Mouse (Mus musculus) CD4-positive, CD25-positive, alpha-beta regulatory T cell, adult 4 months (primary cell): Measurements from ENCODE around the gene Myh11. TPM values are rescaled to one million over a fixed set of nuclear protein-coding genes. Genes with fewer than 3 reads are reported as not detected.
A peak's percentile ranks its signal among the peaks of the same experiment; 100 is the strongest.

Experiments used
- ATAC-seq: one replicate; pipeline ENCODE4 v1.8.0; 2017
- polyA plus RNA-seq, 2 experiments: library from polyadenylated mRNA; unstranded; fragments of 100-300 nt; shearing (Covaris generic); gene quantifications; one replicate each; pipeline ENCODE4 v1.2.1; 2017

Gene Myh11
- polyA plus RNA-seq, 2 experiments from 2014 or later = not detected

DNA sequence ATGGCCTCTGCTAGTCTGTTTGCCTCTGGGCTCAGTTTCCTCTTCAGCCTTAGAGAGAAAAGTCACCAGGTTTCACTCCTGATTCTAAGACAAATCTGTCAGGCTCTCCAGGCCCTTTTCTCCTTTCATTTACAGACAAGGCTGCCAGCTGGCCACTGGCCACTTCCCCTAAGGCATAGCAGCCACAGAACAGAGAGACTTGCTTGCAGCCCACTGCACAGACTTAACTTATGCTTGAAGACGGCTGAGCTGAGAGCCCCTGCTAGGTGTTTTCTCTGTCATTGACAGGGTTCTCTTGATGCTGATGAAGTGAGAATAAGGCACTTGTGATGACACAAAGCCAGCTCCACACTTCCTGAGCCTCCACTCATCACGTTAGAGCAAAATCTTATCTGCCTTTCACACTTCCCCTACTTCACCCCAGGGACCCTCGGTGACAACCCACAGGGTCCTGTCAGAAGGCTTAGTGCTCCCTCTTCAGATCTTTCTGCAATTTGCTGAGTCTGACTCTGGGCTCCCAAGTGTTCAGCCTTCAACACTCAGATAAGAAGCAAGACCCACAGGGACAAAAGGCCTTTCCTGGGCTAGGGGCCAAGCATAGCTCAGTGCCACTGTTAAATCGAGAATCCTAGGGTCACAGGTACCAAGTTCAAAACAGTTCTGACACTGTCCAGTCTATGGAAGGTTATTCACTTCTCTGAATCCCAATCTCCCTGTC is 25.8 kb downstream of the Myh11 start:
- no peak for ATAC-seq

DNA sequence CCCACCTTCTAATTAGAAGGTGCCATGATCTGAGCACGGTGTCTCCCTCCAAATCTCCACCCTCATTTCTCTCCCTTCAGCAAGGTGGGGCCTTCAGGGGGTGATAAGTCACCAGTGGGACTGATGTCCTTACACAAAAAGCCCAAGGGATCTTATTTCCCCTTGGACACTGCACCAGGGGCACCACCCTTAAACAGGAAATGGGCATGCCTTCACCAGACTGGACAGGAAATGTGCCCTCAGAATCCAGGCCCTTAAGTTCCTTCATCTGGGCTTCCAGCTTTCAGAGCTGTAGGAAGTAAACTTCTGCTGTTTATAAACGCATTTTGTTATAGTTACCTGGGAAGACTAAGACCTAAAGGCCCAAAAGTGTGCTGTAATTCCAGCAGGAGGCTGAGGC is 26.7 kb downstream of the Myh11 start:
- no peak for ATAC-seq

DNA sequence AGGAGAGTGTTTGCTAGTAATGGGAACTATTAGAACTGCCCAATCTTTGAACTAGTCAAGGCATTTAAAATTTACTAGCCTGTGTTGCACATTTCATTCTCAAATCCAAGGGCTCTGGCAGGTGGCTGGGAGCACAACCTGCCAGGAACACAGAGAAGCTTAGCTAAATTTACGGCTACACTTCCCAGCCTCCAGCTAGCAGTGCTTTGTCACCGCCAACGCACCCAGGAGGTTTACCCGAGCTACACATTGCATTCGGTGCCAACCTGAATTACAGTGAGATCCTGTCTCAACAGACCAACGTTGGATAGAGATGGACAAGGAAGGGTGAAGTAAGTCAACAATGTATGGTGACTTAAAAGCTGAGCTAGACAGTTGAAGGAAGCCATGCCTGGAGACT is 27.9 kb downstream of the Myh11 start:
- ATAC-seq = no peak

DNA sequence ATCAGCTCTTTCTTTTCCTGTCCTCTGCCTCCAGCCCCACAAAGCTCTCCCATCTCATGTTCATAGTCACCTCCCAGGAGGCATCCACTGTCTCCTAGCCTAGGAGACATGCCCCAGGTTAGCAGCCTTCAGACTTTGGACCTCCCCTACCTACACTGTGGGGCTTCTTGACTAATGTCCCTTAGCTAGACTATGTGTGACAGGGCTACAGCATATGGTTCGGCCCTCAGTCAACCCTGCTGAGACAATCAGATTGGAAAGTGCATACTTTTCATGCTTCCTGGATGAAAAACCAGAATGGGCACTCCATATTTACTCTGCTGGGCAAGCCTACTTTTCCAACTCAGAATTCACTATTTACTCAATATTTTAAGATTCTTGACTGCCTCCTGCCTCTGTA is 28.8 kb downstream of the Myh11 start:
- ATAC-seq = no peak

DNA sequence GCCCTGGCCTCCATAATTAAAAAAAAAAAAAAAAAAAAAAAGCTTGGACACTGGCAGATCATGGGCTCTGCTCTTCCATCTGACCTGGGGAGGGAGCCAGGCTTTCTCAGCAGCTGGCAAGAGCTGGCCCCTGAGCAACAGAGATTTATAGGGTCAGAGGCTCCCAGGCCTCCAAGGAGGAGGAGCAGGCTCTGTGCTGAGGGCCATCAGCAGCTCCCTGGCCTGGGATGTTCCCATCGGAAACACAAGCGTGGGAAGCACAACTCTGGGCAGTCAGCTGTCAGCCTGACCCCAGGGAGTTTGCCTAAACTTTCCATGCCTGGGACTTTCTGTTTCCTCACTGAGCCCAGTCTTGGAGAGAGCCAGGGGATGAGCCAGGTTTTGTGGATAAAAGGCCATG is 32.3 kb downstream of the Myh11 start:
- no peak for ATAC-seq

DNA sequence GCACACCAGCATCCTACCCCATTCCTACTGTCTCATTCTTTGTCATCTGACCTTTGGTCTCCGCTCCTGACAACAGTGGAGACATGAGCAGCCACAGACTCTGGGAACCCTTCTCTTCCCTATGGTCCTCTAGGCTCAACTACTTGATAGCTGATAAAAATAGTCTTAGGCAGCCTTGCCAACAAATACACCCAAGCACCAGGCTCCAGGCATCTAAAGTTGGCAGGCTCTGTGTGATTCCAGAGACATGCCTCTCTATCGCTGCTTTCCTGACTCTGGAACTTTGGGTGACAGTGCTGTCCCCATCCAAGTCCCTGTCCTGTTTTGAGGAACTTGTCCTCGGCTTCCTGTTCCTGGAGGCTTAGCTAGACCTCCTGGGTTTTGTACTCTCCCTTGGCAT is 37.6 kb downstream of the Myh11 start:
- ATAC-seq = no peak

DNA sequence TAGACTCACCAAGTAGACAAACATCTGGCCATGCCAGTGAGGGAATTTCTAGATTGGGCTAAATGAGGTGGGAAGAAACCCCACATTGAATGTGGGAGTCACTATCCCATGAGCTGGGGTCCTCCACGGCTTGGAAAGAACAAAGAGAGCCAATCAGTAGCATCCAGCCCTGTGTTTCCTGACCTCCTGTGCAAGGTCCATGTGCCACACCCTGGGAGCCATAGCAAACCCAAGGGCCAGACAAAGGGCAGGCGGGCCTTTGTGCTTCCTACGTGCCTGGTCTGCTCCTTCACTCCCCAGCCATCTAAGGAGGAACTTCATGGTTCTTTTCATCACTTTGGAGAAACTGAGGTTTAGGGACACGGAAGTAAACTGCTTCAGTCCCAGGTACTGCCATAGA is 38.3 kb downstream of the Myh11 start:
- no peak for ATAC-seq

DNA sequence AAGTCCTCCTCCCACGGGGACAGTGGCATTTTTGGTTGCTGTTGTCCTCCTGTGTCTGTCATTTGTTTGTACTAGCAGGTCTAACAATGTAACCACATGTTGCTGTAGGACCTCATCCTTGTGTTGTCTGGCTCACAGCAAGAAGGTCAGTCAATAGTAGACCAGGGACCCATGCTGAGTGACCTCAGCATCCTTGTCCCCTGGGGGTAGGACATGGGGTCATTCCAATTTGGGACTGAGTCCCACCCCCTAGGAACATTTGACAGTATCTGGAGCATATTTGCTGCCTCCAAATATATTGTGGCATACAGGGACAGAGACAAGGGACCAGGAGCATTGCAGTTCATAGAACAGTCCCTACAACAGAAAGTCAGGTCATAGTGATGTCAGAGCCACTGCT is 41.3 kb downstream of the Myh11 start:
- ATAC-seq = no peak

DNA sequence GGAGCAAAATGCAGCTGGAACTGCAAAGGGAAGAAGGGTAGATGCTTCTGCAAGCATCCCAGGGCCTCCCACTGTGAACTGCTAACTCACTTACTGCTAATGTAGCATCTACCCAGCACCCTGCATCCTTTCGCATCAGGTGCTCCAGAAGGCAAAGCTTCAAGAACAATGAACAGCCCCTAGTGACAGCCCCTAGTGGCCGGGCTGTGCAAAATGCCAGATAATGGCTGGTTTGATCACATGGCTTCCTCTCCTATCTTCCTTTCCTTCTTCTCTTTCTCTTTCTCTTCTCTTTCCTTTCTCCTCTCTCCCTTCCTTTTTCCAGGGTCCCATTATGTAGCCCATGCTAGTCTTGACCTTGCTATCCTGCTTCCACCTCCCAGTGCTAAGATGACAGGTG is 48.6 kb downstream of the Myh11 start:
- ATAC-seq = no peak

DNA sequence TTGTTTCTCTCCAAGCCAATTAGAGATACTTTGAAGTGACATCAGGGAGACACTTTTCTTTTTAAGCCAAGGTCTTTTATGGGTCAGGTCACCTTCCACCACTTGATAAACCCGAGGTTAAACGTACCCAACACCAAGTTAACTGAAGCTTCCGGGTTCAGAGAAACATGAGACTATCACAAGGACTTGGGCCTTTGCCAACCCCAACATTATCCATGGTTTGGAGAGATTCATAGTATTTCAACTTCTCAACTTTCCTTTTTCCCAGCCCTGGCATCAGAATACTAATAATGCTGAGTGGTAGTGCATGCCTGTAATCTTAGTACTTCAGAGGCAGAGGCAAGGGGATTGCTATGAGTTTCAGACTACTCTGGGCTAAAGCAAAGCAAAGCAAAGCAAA is 49.1 kb downstream of the Myh11 start:
- no peak for ATAC-seq

DNA sequence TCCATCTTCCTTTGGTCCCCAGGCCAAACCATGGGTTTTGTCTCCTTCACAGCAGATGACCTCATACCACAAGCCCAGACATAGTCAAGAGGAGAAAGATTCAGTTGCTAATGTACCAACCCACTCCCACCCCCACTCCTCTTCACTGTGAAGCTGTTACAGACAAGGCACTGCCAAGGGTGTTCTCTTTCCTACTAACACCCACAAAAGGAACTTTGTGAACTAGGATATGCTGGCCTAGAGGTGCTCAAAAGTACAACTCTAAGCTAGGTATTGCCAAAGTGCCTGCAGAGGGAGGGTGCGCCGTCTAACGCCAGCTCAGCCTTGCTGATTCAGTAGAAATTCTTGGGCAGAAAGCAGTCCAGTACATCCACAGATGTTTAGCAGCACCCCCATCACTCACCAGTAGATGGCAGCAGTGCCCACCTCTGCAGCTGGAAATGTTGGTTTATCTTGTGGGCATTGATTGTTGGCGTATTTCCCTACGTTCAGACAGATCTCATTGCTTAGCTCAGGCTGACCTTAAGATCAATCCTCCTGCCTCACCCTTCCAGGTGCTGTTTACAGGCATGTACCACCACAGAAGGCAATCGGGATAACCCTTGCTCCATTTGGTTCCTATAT is 54.0 kb downstream of the Myh11 start:
- peak; percentile 62 for ATAC-seq

DNA sequence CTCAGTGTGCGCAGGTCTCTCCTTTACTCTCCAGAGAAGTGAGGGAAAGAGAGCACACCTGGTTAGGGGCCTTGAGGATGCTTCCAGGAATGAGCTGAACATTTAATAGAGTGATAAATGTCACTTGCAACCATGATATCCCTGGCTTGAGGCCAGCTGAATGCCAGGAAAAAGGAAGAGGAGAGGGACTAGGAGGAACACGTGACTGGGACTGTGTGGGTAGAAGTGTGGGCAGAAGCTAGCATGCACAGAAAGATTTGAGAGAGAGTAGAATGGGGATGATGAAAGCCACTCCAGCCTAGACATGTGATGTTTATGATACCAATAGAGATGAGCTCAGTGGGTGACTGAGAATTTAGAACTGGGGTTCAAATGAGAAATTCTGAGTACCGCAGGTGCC is 76.0 kb downstream of the Myh11 start:
- no peak for ATAC-seq

DNA sequence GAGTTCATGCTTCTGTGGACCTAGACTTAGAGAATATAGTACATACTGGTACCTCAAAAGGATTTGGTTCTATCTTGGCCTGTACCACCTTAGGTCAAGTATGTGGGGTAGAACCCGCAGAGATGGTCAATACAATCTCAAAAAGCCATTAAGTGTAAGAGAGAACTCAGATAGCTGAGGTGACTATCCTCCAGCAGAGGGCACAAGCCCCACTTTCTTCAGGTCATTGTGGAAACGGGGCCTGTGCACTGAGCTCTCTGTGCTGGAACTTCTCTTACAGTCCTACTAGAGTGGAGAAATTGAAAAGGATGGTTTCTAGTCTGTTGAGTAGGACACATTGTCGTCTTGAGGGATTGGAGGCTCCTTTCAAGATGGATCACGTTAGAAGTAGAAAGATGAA is 92.4 kb downstream of the Myh11 start:
- ATAC-seq = no peak

DNA sequence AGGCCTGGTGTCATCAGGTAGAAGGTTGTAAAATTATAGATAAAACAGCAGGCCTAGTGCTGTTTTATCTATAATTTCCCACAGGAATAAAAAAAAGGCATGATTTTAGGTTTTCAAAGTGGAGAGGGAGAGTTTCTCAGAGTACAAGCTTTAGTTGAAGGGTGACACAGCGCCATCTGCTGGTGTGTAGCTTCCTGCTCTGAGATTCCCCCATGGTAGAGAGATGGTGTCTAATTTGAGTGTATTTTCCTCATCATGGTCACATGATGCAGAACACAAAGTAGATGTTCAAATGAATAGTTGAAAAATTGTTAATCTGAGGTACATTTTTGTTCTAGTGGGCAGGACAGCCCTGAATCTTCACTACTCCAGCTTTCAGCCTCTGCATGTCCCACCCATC is 95.7 kb downstream of the Myh11 start:
- ATAC-seq = no peak

DNA sequence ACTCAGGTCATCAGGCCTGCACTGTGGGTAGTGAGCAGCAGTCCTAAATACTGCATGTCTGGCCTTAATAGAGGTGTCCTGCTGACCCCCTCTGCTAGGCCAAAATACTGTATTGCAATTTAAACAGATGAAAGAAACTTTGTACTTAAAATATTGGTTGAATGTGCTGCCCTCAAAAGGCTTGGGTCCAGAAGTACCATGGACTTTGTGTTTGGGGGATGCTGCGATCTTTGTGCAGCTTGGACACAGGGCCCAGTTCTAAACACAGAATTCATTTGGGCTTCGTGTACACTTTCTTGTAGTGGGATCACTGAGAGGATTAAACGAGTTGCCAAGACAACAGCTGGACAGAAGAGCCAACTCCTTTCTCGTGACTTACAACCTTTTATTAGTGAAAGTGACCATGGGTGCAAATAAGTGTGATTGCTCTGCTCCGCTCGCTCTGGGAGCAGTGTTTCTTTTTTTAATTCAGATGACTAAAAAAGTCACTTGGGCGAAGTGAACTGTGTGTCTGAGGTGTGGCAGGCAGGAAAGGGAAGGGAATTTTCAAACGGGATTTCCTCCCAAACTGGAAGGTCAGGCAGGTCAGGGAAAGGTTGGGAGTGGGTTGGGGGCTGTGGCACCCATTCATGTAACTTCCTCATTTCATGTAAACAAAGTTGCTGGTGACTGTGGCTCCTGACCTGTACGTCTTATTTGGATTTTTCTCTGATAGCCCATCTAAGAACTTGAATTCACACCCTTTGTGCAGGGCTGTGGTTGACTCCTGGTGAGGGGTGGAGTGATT is 96.8 kb downstream of the Myh11 start:
- no peak for ATAC-seq

DNA sequence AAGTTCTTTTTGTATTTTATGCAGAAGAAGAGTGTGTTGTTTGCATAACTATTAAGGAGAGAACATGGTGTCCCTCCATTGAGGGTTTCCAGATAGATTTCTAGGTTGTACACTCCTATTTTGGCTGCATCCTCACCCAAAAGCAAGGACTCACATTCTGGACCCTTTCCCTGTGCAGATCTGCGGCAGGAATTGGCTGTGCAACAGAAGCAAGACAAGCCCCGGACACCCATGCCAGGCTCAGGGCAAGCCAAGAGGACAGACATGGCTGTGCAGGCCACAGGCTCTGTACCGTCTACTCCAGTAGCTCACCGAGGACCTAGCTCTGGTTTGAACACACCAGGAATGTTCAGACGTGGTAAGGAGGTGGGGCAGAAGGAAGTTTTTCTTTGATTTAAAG is 105.7 kb downstream of the Myh11 start:
- ATAC-seq = no peak

DNA sequence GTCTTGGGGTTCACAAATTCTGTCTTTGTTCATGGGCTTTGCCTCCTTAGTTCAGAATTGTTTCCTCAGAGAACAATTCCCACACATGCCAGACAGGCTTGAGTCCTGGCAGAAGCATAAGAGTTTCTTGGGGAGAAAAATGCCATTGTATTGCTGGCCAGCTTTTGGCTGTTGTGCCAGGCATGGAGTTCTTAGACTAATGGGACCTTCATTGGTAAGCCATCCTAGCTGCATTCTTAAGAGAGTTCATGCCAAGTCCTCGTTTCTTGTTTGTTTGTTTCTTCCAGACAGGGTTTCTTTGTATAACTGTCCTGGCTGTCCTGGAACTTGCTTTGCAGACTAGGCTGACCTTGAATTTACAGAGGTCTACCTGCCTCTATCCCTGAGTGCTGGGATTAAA is 107.3 kb downstream of the Myh11 start:
- ATAC-seq = no peak

DNA sequence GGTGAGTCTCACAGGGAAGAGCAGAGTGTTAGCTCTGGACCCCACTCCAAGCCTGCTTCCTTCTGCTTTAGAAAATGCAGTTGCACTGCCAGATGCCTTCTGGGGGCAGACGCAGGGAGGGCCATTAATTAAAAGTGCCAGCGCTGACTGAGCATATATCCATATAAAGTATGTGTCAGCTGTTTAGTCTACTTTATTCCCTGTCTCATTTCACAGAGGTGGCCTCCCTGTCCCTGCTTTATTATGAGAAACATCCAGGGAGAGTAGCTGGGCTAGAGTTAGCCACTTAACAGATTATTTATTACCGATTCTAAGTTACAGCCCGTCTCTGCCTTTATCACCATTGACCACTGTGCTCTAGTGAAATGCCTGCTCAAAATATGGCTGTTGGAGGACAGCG is 108.8 kb downstream of the Myh11 start:
- no peak for ATAC-seq

DNA sequence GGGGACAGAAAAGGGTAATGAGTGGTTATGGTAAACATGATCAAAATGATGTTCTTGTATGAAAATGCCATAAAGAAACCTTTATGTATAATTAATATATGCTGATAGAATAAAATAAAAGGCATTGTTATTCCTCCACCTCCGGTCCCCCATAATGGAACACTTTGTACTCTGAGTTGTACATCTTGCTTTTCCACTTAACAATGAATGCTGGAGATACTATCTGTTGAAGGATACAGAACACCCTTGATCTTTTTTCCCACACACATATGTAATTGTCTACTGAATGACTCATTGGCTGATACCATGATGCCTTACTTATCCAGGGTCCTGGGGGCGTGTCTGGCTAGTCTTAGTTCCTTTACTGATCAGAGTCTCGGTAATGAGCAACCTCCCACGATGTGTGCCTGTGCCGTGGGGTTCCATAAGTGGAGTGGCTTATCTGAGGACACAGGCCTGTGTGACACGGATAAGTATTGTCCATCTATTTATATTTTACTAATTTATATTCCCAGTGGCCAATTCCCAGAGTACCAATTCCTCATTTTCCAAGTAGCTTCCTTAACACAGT is 110.9 kb downstream of the Myh11 start:
- ATAC-seq = no peak

DNA sequence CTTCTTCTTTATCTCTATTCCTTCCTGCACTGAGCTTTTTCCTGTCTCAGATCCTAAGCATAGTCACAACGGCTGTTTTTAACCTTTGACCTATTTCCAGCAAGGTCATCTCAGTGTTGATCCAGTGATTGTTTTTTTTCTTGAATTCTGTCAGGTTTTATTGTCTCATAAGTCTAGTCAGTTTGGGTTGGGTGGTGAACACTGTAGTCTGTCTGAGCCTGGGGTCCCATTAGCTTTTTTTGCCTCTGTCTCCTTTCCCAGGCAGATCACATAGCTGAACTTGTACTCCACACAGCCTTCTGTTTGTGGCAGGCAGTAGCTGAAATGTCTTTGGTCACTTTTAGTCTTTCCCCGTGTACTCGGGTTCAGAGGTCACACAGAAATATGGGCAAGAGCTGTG is 113.1 kb downstream of the Myh11 start:
- ATAC-seq = no peak

DNA sequence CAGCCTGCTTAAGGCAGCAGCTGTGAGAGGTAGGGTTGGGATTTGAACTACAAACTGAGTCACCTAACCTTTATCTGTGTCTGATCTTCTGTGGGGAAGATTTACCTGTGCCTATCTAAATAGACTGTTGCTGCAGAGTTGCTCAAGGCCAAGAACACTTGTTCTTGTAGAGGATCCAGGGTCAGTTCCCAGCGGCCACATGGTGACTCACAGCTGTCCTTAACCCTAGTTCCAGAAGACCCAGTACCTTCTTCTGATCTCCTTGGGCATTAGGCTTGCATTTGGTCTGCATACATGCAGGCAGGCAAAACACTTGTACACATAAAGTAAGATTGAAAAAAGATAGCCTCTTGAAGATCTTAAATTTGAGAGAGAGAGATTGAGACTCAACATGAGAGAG is 121.5 kb downstream of the Myh11 start:
- no peak for ATAC-seq

DNA sequence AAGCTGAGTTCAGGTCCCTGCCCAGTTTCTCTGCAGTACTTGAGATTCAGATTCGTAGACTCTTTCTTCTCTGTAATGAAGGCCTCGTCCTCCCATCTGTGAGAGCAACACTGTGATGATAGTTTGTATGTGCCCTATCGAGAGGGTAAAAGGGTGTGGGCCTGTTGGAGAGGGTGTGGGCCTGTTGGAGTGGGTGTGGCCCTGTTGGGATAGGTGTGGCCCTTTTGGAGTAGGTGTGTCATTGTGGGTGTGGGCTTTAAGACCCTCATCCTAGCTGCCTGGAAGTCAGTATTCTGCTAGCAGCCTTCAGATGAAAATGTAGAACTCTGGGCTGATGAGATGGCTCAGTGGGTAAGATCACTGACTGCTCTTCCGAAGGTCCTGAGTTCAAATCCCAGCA is 124.7 kb downstream of the Myh11 start:
- ATAC-seq = no peak

DNA sequence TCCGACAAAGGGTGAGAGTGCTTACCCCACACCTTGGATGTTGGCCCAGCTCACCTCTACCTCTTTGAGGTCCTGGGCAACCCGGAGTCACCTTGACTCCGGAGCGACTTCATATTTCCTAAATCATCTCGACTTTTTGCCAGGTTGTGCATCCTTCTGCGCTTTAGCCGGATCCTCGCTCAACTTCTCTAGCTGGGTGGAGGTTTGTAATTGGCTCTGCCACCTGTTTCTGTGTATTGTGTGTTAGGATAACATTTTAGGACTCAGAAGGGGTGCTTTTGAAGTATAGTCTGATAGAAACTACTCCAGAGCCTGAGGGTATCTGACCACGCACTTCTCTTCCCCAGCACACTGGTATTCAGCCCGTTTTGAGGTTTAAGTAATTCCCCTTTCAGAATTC is 127.4 kb downstream of the Myh11 start:
- ATAC-seq = no peak

DNA sequence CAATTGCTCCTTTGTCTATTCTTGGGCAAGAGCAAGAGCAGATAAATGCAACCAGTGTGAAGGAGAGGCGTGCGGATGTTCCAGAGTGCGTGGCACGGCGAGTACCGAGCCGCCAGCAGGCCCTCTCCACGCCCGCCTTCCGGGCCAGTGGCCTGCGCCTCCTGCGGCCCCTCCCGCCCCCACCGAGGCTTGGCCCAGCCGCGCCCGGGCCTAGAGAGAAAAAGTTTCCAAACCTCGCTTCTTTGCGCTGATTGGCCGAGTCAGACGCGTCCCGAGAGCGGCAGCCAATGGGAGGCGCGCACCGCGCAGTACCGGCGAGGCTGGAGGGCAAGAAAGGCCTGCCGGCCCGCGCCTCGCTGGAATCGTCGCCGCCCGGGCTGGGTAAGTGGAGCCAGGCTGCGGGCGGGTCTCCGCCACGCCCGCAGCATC is 128.2 kb downstream of the Myh11 start, which contains the start of the genes Nde1 and Marf1:
Gene Nde1 (plus strand): TSS at position 288 of the 429 bp plus-strand sequence.
Gene Marf1 (minus strand): TSS at position 364 of the 429 bp plus-strand sequence.
- peak; percentile 68 for ATAC-seq
